Mouse (Mus musculus) neural tube, embryonic 14.5 days (tissue): Measurements from ENCODE around the gene Tubgcp5. TPM values are rescaled to one million over a fixed set of nuclear protein-coding genes. Genes with fewer than 3 reads are reported as not detected.
A peak's percentile ranks its signal among the peaks of the same experiment; 100 is the strongest.
"Not testable (repeated sequence)": the region's sequence is repeated elsewhere in the genome, so short reads cannot be mapped to it uniquely, and the experiment has no call there.

ENCODE experiments used
- ATAC-seq: fragments of 200-750 bp; cut with Nextera tagmentation; 2 replicates; pipeline ENCODE4 v1.8.0; 2017; ENCODE audit warnings: low read depth, mild to moderate bottlenecking, moderate TSS enrichment, moderate library complexity
- H3K27ac ChIP-seq: fragments of 300-500 bp; sonication (generic); 2 replicates; pipeline ENCODE4 v1.5.1; 2014; ENCODE audit warnings: low read depth, mild to moderate bottlenecking, control low read depth, low read length, moderate library complexity, mixed read lengths
- H3K27me3 ChIP-seq: fragments of 300-500 bp; sonication (generic); 2 replicates; pipeline ENCODE4 v1.6.1; 2014; ENCODE audit warnings: low read length; ENCODE audit not compliant: control insufficient read depth, insufficient read depth
- H3K36me3 ChIP-seq: fragments of 300-500 bp; sonication (generic); 2 replicates; pipeline ENCODE4 v1.6.1; 2014; ENCODE audit warnings: low read length, mixed read lengths; ENCODE audit not compliant: control insufficient read depth, insufficient read depth
- H3K4me1 ChIP-seq: fragments of 300-500 bp; sonication (generic); 2 replicates; pipeline ENCODE4 v1.6.1; 2014; ENCODE audit warnings: low read length; ENCODE audit not compliant: control insufficient read depth, insufficient read depth
- H3K4me2 ChIP-seq: fragments of 300-500 bp; sonication (generic); 2 replicates; pipeline ENCODE4 v1.6.1; 2014; ENCODE audit warnings: mild to moderate bottlenecking, low read depth, low read length, control low read depth
- H3K4me3 ChIP-seq: fragments of 300-500 bp; sonication (generic); 2 replicates; pipeline ENCODE4 v1.5.1; 2014; ENCODE audit warnings: low read depth, low read length, control low read depth, mixed read lengths
- H3K9ac ChIP-seq: fragments of 300-500 bp; sonication (generic); replicated peaks from 2 replicates; pipeline ENCODE4 v1.6.1; 2014; ENCODE audit warnings: low read depth, mild to moderate bottlenecking, control low read depth, low read length, mixed read lengths
- H3K9me3 ChIP-seq: fragments of 300-500 bp; sonication (generic); 2 replicates; pipeline ENCODE4 v1.6.1; 2016; ENCODE audit warnings: low read length; ENCODE audit not compliant: control insufficient read depth
- WGBS: fragments of 180-500 bp; shearing (Covaris S2); extraction: QIAGEN DNeasy Blood & Tissue Kit; methylation state at CpG from one replicate; pipeline ENCODE4 v1.1.7; 2014; 5-methylcytosine and 5-hydroxymethylcytosine counted together
- polyA plus RNA-seq: library from polyadenylated mRNA; unstranded; fragments of >200 nt; fragmentation: Nextera tagmentation; extraction: Ambion mirVana; gene quantifications from 2 replicates; pipeline ENCODE4 v1.2.1, GENCODE M21; 2014

Tubgcp5 gene
- 38.1 and 45.1 TPM in 2 replicates for polyA plus RNA-seq

DNA sequence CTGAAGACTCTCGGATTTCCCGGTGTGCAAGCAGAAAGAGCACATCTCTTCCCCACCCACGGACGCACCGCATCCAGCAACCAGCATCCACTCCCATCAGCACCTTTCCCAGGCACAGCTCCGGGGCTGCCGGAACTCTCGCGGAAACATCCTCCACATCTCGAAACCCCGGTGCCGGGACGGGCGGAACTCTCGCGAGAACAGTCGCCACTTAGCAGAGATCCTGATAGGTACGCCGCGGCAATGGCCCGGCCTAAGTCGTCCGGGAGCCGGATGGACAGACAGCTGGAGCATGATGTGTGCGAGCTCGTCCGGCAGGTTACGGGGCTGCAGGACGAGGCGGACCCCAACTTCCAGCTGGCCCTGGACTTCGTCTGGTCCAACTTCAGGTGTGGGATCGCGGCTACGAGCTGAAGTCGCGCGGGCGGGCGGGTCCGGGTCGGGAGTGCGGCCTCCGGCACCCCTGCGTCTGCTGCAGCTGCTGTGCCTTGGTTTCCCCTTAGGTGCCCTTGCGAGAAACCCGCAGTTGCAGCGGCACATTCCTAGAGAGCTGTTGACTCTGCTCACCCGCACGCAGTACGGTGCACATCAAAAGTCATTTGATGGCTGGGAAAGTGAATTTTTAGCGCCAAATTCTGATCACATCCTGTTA, at the start of gene Tubgcp5:
Tubgcp5 (plus strand) TSS at position 203 of the 652 bp plus-strand sequence.
- under 1% methylated on average over 51 of the region's 51 CpGs for WGBS
- H3K9ac ChIP-seq, result peak within 1 kb of the TSS; percentile 97
- ATAC-seq, result peak; percentile 100

DNA sequence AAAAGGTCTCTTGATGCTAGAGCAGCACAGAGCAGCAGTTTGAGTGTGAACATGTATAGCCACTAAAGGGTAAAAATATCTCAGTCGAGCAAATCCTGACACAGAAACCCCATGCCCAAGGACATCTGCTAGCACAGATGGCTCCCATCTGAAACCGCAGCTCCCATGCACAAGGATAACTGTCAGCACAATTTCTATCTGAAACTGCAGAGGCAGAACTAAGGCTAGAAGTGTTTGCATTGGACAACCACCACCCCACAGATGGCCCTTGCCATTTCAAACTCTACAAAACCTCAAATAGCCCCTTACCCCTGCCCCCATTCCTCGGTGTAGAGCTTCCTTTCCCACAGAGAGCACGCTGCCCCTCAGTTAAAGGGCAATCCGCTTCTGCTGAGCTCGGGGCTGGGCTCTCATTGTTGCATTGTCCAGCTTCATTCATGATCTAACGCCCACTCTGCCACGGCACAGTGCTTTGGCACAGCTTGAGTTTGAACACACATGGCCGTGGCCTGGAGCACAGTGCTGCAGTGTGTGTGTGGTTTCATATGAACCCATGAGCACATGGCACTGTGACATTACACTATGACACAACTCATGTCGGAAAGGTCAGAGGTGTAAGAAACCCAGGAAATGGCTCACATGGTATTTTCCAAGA, 49.3 kb upstream of the Tubgcp5 start:
- ATAC-seq, result peak; percentile 38; the same call in 1 of the 2 replicates
- Histone ChIP-seq H3K27me3 (no peaks in the 10 kb centered on the region), H3K36me3 (no peaks in the 10 kb centered on the region), H3K4me1 (no peaks in the 10 kb centered on the region), H3K4me2 (no peak overlapping the region), H3K27ac (no peak overlapping the region), H3K9ac (no peak overlapping the region), H3K4me3 (no peak overlapping the region), H3K9me3 (no peaks in the 10 kb centered on the region)
- WGBS, result 33% methylated on average over 10 of the region's 10 CpGs

More for the DNA sequence above, at the start of gene Tubgcp5:
- no peaks in the 10 kb centered on the region for H3K27me3 ChIP-seq
- peaks cover 15% of the 10 kb centered on the region for H3K36me3 ChIP-seq
- H3K27ac ChIP-seq, result peak within 1 kb of the TSS; percentile 72
- H3K4me1 ChIP-seq, result peaks cover 7% of the 10 kb centered on the region
- H3K4me2 ChIP-seq, result peak within 1 kb of the TSS; percentile 85
- peak within 1 kb of the TSS; percentile 69 for H3K4me3 ChIP-seq
- H3K9me3 ChIP-seq, result no peaks in the 10 kb centered on the region

DNA sequence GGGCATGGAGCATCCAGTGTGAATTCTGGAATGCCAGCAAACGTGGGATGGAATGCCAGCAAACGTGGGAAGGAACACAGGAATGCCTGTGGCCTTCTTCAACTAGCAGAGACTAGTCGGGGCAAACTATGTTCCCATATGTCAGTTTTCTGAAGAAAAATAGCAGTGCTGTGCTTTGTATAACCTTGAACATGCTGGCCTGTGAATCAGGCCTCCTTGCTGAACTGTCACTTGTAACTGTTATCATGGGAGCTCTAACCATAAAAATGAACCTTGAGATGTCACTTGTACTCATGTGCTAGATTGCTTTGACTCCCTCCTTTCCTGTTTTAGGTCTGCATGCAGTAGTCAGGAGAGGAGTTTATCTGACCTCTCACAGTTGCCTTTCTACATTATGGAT, 43.1 kb upstream of the Tubgcp5 start:
- ATAC-seq, result no peak
- 77% methylated on average over 3 of the region's 3 CpGs for WGBS
- Histone ChIP-seq H3K4me3 (no peak overlapping the region), H3K36me3 (no peaks in the 10 kb centered on the region), H3K4me2 (no peak overlapping the region), H3K27ac (no peak overlapping the region), H3K9me3 (no peaks in the 10 kb centered on the region), H3K4me1 (no peaks in the 10 kb centered on the region), H3K9ac (no peak overlapping the region), H3K27me3 (no peaks in the 10 kb centered on the region)

DNA sequence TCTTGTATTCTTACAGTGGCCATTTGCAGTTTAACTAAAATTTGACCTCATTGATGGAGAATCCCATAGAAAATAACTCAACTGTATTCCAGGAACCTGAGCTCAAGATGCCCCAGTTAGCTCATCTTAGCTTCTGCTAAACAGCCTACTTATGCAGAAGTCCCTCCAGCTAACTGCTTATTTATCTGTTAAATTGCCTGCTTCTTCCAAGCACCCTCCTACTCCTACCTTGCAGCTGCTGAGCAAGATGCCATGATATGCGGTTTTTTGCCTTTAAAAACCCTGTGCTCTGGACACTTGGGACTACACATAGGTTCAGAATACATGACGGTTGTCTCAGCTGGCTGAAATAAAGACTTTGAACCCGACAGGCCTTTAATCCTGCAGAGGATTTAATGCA, 34.6 kb upstream of the Tubgcp5 start:
- no peak overlapping the region for H3K4me3 ChIP-seq
- no peak overlapping the region for H3K9ac ChIP-seq
- no peaks in the 10 kb centered on the region for H3K27me3 ChIP-seq
- no peak overlapping the region for H3K4me2 ChIP-seq
- no peak overlapping the region for H3K27ac ChIP-seq
- H3K9me3 ChIP-seq, result no peaks in the 10 kb centered on the region
- no peak for ATAC-seq
- WGBS, result 63% methylated on average over 3 of the region's 3 CpGs
- H3K4me1 ChIP-seq, result no peaks in the 10 kb centered on the region
- no peaks in the 10 kb centered on the region for H3K36me3 ChIP-seq

DNA sequence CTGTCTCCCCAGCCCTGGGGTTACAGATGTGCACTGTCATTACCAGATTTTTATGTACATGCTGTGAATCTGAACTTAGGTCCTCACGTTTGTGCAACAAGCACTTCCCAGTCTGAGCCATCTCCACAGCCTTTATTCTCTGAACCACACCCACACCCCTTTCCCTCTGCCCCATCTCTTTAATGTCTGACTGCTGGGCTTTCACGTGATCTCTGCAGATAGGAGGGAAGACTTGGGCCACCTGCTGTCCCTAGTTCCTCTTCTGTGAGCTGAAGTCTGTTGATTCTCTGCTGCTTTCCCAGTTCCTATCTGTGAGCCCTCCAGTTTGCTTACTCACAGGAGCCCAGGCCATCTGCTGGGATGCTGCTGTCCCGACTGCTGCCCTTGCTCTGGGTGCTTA, 26.0 kb upstream of the Tubgcp5 start, which contains the start of gene Siglech:
Siglech (plus strand) TSS at position 253 of the 400 bp plus-strand sequence.
- no peaks in the 10 kb centered on the region for H3K9me3 ChIP-seq
- H3K27me3 ChIP-seq, result no peaks in the 10 kb centered on the region
- no peaks in the 10 kb centered on the region for H3K36me3 ChIP-seq
- no peak within 1 kb of the TSS for H3K4me3 ChIP-seq
- no peak within 1 kb of the TSS for H3K9ac ChIP-seq
- ATAC-seq, result no peak
- no peak within 1 kb of the TSS for H3K27ac ChIP-seq
- WGBS, result 45% methylated on average over 3 of the region's 3 CpGs
- no peak within 1 kb of the TSS for H3K4me2 ChIP-seq
- no peaks in the 10 kb centered on the region for H3K4me1 ChIP-seq

DNA sequence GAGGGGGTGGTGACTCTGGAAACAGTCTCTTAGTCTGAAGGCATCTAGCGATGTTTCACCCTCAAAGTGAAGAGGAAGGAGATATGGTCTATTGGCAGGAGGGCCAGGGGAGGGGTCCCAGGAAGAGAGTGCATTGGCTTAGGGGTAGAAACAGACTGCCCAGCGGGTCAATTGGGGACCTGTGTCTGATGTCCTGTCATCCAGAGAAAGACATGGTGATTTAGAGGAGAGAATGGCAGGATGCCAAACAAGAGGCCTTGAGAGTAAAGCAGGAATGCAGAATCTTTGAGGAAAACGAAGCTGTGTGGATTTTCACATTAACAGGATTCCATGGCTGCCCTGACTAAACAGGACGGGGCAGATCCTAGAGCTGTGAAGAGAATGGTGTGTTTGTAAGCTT, 13.9 kb upstream of the Tubgcp5 start:
- H3K27me3 ChIP-seq, result no peaks in the 10 kb centered on the region
- no peak overlapping the region for H3K4me3 ChIP-seq
- H3K4me2 ChIP-seq, result no peak overlapping the region
- peak; percentile 46; the same call in 1 of the 2 replicates for ATAC-seq
- H3K36me3 ChIP-seq, result no peaks in the 10 kb centered on the region
- H3K9ac ChIP-seq, result no peak overlapping the region
- H3K27ac ChIP-seq, result no peak overlapping the region
- no peaks in the 10 kb centered on the region for H3K4me1 ChIP-seq
- 45% methylated on average over 4 of the region's 4 CpGs for WGBS
- H3K9me3 ChIP-seq, result no peaks in the 10 kb centered on the region

DNA sequence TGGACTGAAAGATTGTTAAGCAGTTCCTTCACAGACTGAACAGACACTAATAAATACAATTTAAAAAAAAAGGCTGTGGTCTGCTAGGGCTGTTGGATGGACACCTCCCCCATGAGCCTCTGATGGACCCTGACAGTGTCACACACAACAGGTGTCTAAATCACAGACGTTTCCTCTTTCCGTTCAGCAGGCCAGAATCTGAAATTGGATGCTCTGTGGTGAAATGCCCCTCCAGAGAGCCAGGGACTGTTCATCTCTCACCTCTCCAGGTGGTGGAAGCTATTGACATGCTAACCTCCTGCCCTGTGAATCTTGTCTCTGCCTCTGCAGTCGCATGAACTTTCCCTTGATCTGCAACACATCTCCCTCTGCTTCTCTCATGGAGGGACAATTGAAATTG, 11.5 kb upstream of the Tubgcp5 start:
- no peak for ATAC-seq
- Histone ChIP-seq H3K9me3 (no peaks in the 10 kb centered on the region), H3K36me3 (no peaks in the 10 kb centered on the region), H3K4me2 (no peak overlapping the region), H3K4me1 (no peaks in the 10 kb centered on the region), H3K27ac (no peak overlapping the region), H3K4me3 (no peak overlapping the region), H3K9ac (no peak overlapping the region), H3K27me3 (no peaks in the 10 kb centered on the region)
- 62% methylated on average over 3 of the region's 3 CpGs for WGBS

DNA sequence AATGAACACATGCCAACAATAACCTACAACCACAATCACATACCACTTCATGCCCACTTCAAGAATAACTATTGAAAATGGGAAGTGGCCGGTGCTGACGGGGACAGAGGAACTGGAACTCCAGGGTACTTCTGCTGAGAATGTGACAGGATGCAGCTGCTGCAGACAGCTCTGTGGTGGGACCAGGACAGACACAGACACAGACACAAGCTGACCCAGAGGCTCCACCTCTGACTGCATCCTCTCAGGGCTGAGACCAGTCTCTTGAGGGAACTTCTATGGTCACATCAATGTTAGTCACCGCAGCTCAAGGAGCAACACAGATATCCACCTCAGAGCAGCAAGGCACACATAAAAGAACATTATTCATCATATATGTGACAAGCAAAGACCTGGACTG, 9.4 kb upstream of the Tubgcp5 start:
- no peak overlapping the region for H3K4me2 ChIP-seq
- no peak overlapping the region for H3K27ac ChIP-seq
- no peaks in the 10 kb centered on the region for H3K9me3 ChIP-seq
- 85% methylated on average over 3 of the region's 3 CpGs for WGBS
- H3K4me1 ChIP-seq, result no peaks in the 10 kb centered on the region
- H3K36me3 ChIP-seq, result no peaks in the 10 kb centered on the region
- H3K4me3 ChIP-seq, result no peak overlapping the region
- H3K9ac ChIP-seq, result no peak overlapping the region
- ATAC-seq, result no peak
- H3K27me3 ChIP-seq, result no peaks in the 10 kb centered on the region

DNA sequence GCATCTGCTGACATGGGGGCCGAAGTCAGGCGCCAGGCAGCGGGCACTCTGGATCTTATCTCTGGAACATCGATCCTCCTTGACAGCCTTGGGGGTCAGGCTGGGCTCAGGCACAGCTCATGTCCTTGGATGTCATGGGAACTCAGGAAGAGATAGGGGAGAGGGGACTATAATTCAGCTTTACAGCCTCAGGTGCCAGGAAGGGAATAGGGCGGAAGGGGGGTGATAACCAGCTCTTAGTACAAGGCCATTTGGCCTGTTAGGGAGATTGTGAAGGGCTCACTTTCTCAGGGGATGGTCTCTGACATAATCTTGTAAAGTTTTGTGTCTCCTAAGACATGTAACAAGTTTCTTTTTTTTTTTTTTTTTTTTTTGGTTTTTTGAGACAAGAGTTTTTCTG, 3.4 kb upstream of the Tubgcp5 start:
- not testable (repeated sequence) for H3K4me2 ChIP-seq, H3K36me3 ChIP-seq, H3K9ac ChIP-seq, H3K4me1 ChIP-seq, H3K27ac ChIP-seq, H3K4me3 ChIP-seq, ATAC-seq, H3K27me3 ChIP-seq, H3K9me3 ChIP-seq
- 81% methylated on average over 5 of the region's 5 CpGs for WGBS
